Mouse (Mus musculus) embryonic facial prominence, embryonic 11.5 days (tissue): ENCODE results near the gene Dennd2a. TPM values are rescaled to one million over a fixed set of nuclear protein-coding genes. Genes with fewer than 3 reads are reported as not detected.

ENCODE experiments used
- ATAC-seq: fragments of 200-750 bp; cut with Nextera tagmentation; replicated peaks from 2 replicates; pipeline ENCODE4 v1.8.0; 2017; ENCODE audit warnings: low read depth; ENCODE audit not compliant: insufficient number of reproducible peaks, low FRiP score, low TSS enrichment
- DNase-seq: peaks from one replicate; pipeline ENCODE4 v3.0.0-alpha.2; 2015; ENCODE audit warnings: low spot score
- H3K27ac ChIP-seq: fragments of 300-500 bp; sonication (generic); replicated peaks from 2 replicates; pipeline ENCODE4 v1.5.1; 2014; ENCODE audit warnings: mild to moderate bottlenecking, low read depth, low read length, control low read depth
- H3K27me3 ChIP-seq: fragments of 300-500 bp; sonication (generic); 2 replicates; pipeline ENCODE4 v1.6.1; 2014; ENCODE audit warnings: mild to moderate bottlenecking, low read length, moderate library complexity, mixed read lengths; ENCODE audit not compliant: control insufficient read depth, insufficient read depth
- H3K36me3 ChIP-seq: fragments of 300-500 bp; sonication (generic); replicated peaks from 2 replicates; pipeline ENCODE4 v1.6.1; 2014; ENCODE audit warnings: low read depth, mild to moderate bottlenecking, low read length, moderate library complexity, mixed read lengths; ENCODE audit not compliant: control insufficient read depth, insufficient read depth
- H3K4me1 ChIP-seq: fragments of 300-500 bp; sonication (generic); 2 replicates; pipeline ENCODE4 v1.6.1; 2014; ENCODE audit warnings: low read length, mixed read lengths; ENCODE audit not compliant: control insufficient read depth, insufficient read depth
- H3K4me2 ChIP-seq: fragments of 300-500 bp; sonication (generic); 2 replicates; pipeline ENCODE4 v1.6.1; 2014; ENCODE audit warnings: low read depth, mild to moderate bottlenecking, control low read depth, low read length, moderate library complexity
- H3K4me3 ChIP-seq: fragments of 300-500 bp; sonication (generic); 2 replicates; pipeline ENCODE4 v1.5.1; 2014; ENCODE audit warnings: low read depth, low read length, control low read depth
- H3K9ac ChIP-seq: fragments of 300-500 bp; sonication (generic); replicated peaks from 2 replicates; pipeline ENCODE4 v1.6.1; 2014; ENCODE audit warnings: mild to moderate bottlenecking, control low read depth, low read length
- H3K9me3 ChIP-seq: fragments of 300-500 bp; sonication (generic); replicated peaks from 2 replicates; pipeline ENCODE4 v1.6.1; 2016; ENCODE audit warnings: mild to moderate bottlenecking, low read length, inconsistent platforms, mixed read lengths; ENCODE audit not compliant: control insufficient read depth
- WGBS: fragments of 180-500 bp; shearing (Covaris S2); extraction: QIAGEN DNeasy Blood & Tissue Kit; methylation state at CpG from one replicate; pipeline ENCODE4 v1.1.7; 2014; 5-methylcytosine and 5-hydroxymethylcytosine counted together
- polyA plus RNA-seq: library from polyadenylated mRNA; unstranded; fragments of >200 nt; fragmentation: Nextera tagmentation; extraction: Ambion mirVana; gene quantifications from 2 replicates; pipeline ENCODE4 v1.2.1, GENCODE M21; 2014

The Dennd2a gene
- polyA plus RNA-seq, 1 experiment from 2014 or later: 27.4 TPM

GRCm38 (mm10) chr6:39470076-39470475, 87.6 kb downstream of the Dennd2a start:
- no peak overlapping the region for H3K9ac ChIP-seq
- no peaks in the 10 kb centered on the region; the same call in 1 of the 2 replicates for H3K4me1 ChIP-seq
- DNase-seq (no peak), ATAC-seq (no peak)
- H3K27ac ChIP-seq: no peak overlapping the region
- H3K4me3 ChIP-seq: no peak overlapping the region
- H3K27me3 ChIP-seq: no peaks in the 10 kb centered on the region
- WGBS: 92% methylated on average over 14 of the region's 14 CpGs
- no peak overlapping the region for H3K4me2 ChIP-seq
- H3K9me3 ChIP-seq: no peaks in the 10 kb centered on the region
- H3K36me3 ChIP-seq: peaks cover 5% of the 10 kb centered on the region

GRCm38 (mm10) chr6:39469427-39469826, 88.2 kb downstream of the Dennd2a start:
- no peaks in the 10 kb centered on the region for H3K4me1 ChIP-seq
- no peaks in the 10 kb centered on the region for H3K9me3 ChIP-seq
- H3K9ac ChIP-seq: no peak overlapping the region
- no peak overlapping the region for H3K4me3 ChIP-seq
- no peak for DNase-seq
- H3K36me3 ChIP-seq: peaks cover 5% of the 10 kb centered on the region
- H3K27ac ChIP-seq: no peak overlapping the region
- ATAC-seq: no peak
- H3K27me3 ChIP-seq: no peaks in the 10 kb centered on the region
- no peak overlapping the region for H3K4me2 ChIP-seq
- WGBS: 90% methylated on average over 5 of the region's 5 CpGs

- Histone ChIP-seq H3K9ac (no peak overlapping the region), H3K27ac (no peak overlapping the region), H3K27me3 (no peaks in the 10 kb centered on the region), H3K4me2 (no peak overlapping the region), H3K36me3 (peaks cover 3% of the 10 kb centered on the region; the same call in 1 of the 2 replicates), H3K9me3 (no peaks in the 10 kb centered on the region), H3K4me3 (no peak overlapping the region), H3K4me1 (no peaks in the 10 kb centered on the region)
- DNase-seq (peak; percentile 89), ATAC-seq (0 out of 2 replicates have a peak, but pooled peaks have one; percentile 56)
- 50% methylated on average over 16 of the region's 16 CpGs for WGBS
Observed at GRCm38 (mm10) chr6:39462621-39463538, 94.8 kb downstream of the Dennd2a start.

DNA sequence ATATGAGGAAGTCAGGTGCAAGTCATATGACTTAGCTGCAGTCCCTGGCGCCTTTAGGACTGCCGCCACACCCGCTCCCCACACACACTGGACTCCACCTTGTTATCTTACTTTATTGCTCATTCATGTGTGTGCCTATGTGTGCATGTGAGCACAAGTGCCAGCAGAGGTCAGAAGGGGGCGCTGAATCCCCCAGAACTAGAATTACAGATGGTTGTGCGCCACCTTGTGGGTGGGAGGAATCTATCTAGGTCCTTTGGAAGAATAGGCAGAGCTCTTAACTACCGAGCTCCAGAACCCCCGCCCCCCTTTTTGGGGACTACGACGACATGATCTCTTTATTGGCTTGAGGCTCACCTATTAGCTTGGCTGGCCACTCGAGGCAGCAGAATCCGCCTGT, 97.6 kb downstream of the Dennd2a start:
- ATAC-seq: no peak
- no peak overlapping the region for H3K4me3 ChIP-seq
- no peaks in the 10 kb centered on the region for H3K27me3 ChIP-seq
- H3K27ac ChIP-seq: no peak overlapping the region
- H3K9ac ChIP-seq: no peak overlapping the region
- 94% methylated on average over 11 of the region's 11 CpGs for WGBS
- peaks cover 3% of the 10 kb centered on the region; the same call in 1 of the 2 replicates for H3K36me3 ChIP-seq
- H3K4me2 ChIP-seq: no peak overlapping the region
- no peak for DNase-seq
- no peaks in the 10 kb centered on the region for H3K9me3 ChIP-seq
- H3K4me1 ChIP-seq: no peaks in the 10 kb centered on the region

GRCm38 (mm10) chr6:39455339-39456160, 102.1 kb downstream of the Dennd2a start:
- Histone ChIP-seq H3K36me3 (peaks cover 3% of the 10 kb centered on the region; the same call in 1 of the 2 replicates), H3K4me1 (no peaks in the 10 kb centered on the region), H3K4me2 (no peak overlapping the region), H3K27me3 (no peaks in the 10 kb centered on the region), H3K9me3 (no peaks in the 10 kb centered on the region), H3K27ac (no peak overlapping the region), H3K4me3 (no peak overlapping the region), H3K9ac (no peak overlapping the region)
- WGBS: 87% methylated on average over 8 of the region's 8 CpGs
- no peak for DNase-seq
- no peak for ATAC-seq

DNA sequence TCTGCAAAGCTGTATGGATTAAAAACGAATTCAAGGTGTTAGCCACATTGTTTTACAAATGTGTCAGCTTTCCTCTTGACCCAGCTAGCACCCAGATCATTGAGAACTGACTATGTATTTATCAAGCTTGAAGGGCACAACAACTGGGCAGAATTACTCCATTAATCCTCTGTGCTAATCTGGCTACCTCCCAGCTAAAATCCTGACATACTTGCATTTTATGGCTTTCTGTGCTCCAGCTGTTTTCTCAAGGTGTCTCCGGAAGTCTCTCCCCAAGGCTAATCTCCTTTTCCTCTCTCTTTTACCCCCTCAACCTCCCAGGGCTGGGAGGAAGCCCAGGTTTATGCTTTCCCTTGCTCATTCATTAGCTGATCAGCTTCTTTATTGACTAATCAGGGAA, 103.1 kb downstream of the Dennd2a start:
- Histone ChIP-seq H3K9me3 (no peaks in the 10 kb centered on the region), H3K36me3 (no peaks in the 10 kb centered on the region), H3K27ac (no peak overlapping the region), H3K4me3 (no peak overlapping the region), H3K27me3 (no peaks in the 10 kb centered on the region), H3K9ac (no peak overlapping the region), H3K4me2 (no peak overlapping the region), H3K4me1 (no peaks in the 10 kb centered on the region)
- 78% methylated on average over 2 of the region's 2 CpGs for WGBS
- no peak for ATAC-seq
- DNase-seq: no peak

DNA sequence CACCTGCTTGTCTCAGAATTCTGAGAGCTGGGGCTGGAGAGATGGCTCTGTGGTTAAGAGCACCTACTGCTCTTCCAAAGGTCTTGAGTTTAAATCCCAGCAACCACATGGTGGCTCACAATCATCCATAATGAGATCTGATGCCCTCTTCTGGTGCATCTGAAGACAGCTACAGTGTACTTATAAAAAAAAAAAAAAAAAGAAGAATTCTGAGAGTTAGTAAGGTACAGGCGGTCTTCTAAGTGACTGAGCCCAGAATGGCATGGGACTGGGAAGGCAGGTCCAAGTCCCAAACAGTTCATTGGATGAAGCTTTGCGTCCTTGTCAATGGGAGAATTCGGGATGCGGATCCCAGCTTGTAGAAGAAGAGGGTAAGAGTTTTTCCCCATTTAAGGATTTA, 104.1 kb downstream of the Dennd2a start:
- Histone ChIP-seq H3K9me3 (no peaks in the 10 kb centered on the region), H3K4me1 (no peaks in the 10 kb centered on the region), H3K27ac (no peak overlapping the region), H3K27me3 (no peaks in the 10 kb centered on the region), H3K9ac (no peak overlapping the region), H3K4me3 (no peak overlapping the region), H3K4me2 (no peak overlapping the region), H3K36me3 (no peaks in the 10 kb centered on the region)
- ATAC-seq: no peak
- no peak for DNase-seq
- WGBS: 88% methylated on average over 4 of the region's 4 CpGs

- no peaks in the 10 kb centered on the region for H3K9me3 ChIP-seq
Observed at GRCm38 (mm10) chr6:39451033-39451432, 106.6 kb downstream of the Dennd2a start.

More at GRCm38 (mm10) chr6:39451033-39451432, 106.6 kb downstream of the Dennd2a start:
- Histone ChIP-seq H3K27me3 (no peaks in the 10 kb centered on the region), H3K4me3 (no peak overlapping the region), H3K27ac (no peak overlapping the region), H3K36me3 (no peaks in the 10 kb centered on the region), H3K4me1 (no peaks in the 10 kb centered on the region), H3K9ac (no peak overlapping the region), H3K4me2 (no peak overlapping the region)
- ATAC-seq (no peak), DNase-seq (no peak)
- 83% methylated on average over 3 of the region's 3 CpGs for WGBS
